Mouse (Mus musculus) heart, adult 18-20 months (tissue): ENCODE measurements around the gene Nom1. TPM values are rescaled to one million over a fixed set of nuclear protein-coding genes. Genes with fewer than 3 reads are reported as not detected.

ENCODE experiments used
- total RNA-seq, 2 experiments: library from RNA; stranded (reverse); gene quantifications; 2 replicates each; pipeline ENCODE4 v1.2.3; 2021

Gene Nom1
- total RNA-seq, 2 experiments from 2014 or later, result 11.8 to 17.8 TPM

Other genes starting within 250 kb of the Nom1 start
- under 1 TPM; 0.65 to 0.98 TPM for gene Rnf32, start 238.7 kb upstream of the Nom1 start, total RNA-seq
- 10 to 100 TPM; 14.3 to 15.2 TPM for gene Lmbr1, start 56.3 kb upstream of the Nom1 start, total RNA-seq
- gene Mnx1, start 43.8 kb downstream of the Nom1 start, total RNA-seq, result not detected
- 10 to 100 TPM; 41.0 to 43.9 TPM for gene Ube3c, start 134.6 kb downstream of the Nom1 start, total RNA-seq